In the genomic region with DNA sequence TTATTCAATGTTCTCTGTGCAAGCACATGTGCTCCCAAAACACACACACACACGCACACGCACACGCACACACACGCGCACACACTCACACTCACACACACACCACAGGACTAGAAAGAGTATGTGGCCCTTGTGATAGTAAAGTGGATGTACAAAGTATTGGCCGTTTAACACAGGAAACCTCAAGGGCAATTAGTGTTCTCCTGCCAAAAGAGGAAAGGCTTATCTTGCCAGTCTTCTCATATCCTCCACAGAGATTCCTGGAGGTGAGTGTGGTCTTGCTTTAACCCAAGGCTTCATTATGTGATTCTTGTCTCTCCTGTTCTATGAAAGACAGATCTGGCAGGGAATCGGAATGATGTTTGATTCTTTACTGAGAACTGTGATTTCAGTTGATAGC, we compare ENCODE assay signal across 24 mouse cellular contexts.
"Had no signal": no experiment of that assay in that cellular context is flagged by ENCODE, and none has a peak within 500 bp of the region (broad histone marks: within the 10 kb centered on the region; RNA-seq: fewer than 3 reads in every experiment).

No protein-coding gene starts in this region.

- H3K4me1 ChIP-seq: heart, embryonic 10.5 days; heart, embryonic 12.5 days; hindbrain, embryonic 13.5 days; hindbrain, embryonic 15.5 days; kidney, embryonic 15.5 days had no signal

- H3K9ac ChIP-seq: heart, embryonic 12.5 days; hindbrain, embryonic 13.5 days; hindbrain, embryonic 15.5 days; kidney, embryonic 15.5 days; limb, embryonic 13.5 days; limb, embryonic 15.5 days had no signal

- H3K4me3 ChIP-seq: gastrocnemius, adult 2 months; heart, embryonic 10.5 days; heart, embryonic 12.5 days; hindbrain, embryonic 13.5 days; hindbrain, embryonic 15.5 days; kidney, embryonic 15.5 days; limb, embryonic 13.5 days; limb, embryonic 15.5 days had no signal

- ATAC-seq: hindbrain, postnatal 0 days; intestine, embryonic 16.5 days had no signal

- H3K36me3 ChIP-seq: heart, embryonic 10.5 days; heart, embryonic 12.5 days; hindbrain, embryonic 13.5 days; hindbrain, embryonic 15.5 days; kidney, embryonic 15.5 days; limb, embryonic 13.5 days; limb, embryonic 15.5 days had no signal

- H3K9me3 ChIP-seq: heart, embryonic 10.5 days; heart, embryonic 12.5 days; hindbrain, embryonic 13.5 days; hindbrain, embryonic 15.5 days; kidney, embryonic 15.5 days; limb, embryonic 13.5 days; limb, embryonic 15.5 days had no signal

- H3K27me3 ChIP-seq: heart, embryonic 12.5 days; hindbrain, embryonic 13.5 days; hindbrain, embryonic 15.5 days; kidney, embryonic 15.5 days; limb, embryonic 13.5 days; limb, embryonic 15.5 days had no signal

- H3K27ac ChIP-seq: gastrocnemius, adult 2 months; heart, embryonic 10.5 days; hindbrain, embryonic 13.5 days; hindbrain, embryonic 15.5 days; hindbrain, postnatal 0 days; kidney, embryonic 15.5 days; kidney, postnatal 0 days; limb, embryonic 13.5 days; limb, embryonic 15.5 days had no signal

- DNase-seq: gastrocnemius, adult 2 months; gastrocnemius, postnatal 10 days; gastrocnemius, postnatal 25 days; heart, adult 11 months; heart, postnatal 10 days; heart, postnatal 4 days; kidney, adult 11 months; kidney, adult 2 months; kidney, adult 9 months; kidney, postnatal 14 days; kidney, postnatal 36 days; layer of hippocampus, adult 9-11 months; layer of hippocampus, postnatal 36 days; left cerebral cortex, postnatal 4 days had no signal
